Mouse (Mus musculus): Measurements from ENCODE around the gene Gtpbp10.

GRCm38 (mm10) chr5:5561041-5561706, 1.8 kb upstream of the Gtpbp10 start:
- TF ChIP-seq CTCF (IDR thresholded peaks at IDR 0.05; ENCODE audit: low read depth, low read length), result no peak
- TF ChIP-seq EP300 (IDR thresholded peaks at IDR 0.05; ENCODE audit: insufficient read depth, low read depth, low read length), result no peak
- TF ChIP-seq POLR2A (IDR thresholded peaks at IDR 0.05; ENCODE audit: insufficient read depth, low read length), result no peak

Data from ES-Bruce4 (cell line).